Mouse (Mus musculus) midbrain, embryonic 15.5 days (tissue): Measurements from ENCODE around the gene 1810065E05Rik. TPM values are rescaled to one million over a fixed set of nuclear protein-coding genes. Genes with fewer than 3 reads are reported as not detected.

Experiments
- ATAC-seq: fragments of 200-750 bp; cut with Nextera tagmentation; replicated peaks from 2 replicates; pipeline ENCODE4 v1.8.0; 2017; ENCODE audit warnings: moderate TSS enrichment
- H3K27ac ChIP-seq: fragments of 300-500 bp; sonication (generic); 2 replicates; pipeline ENCODE4 v1.5.1; 2015; ENCODE audit warnings: mild to moderate bottlenecking, inconsistent platforms
- H3K27me3 ChIP-seq: fragments of 300-500 bp; sonication (generic); replicated peaks from 2 replicates; pipeline ENCODE4 v1.6.1; 2015; ENCODE audit warnings: inconsistent platforms
- H3K36me3 ChIP-seq: fragments of 300-500 bp; sonication (generic); replicated peaks from 2 replicates; pipeline ENCODE4 v1.6.1; 2015; ENCODE audit warnings: inconsistent platforms
- H3K4me1 ChIP-seq: fragments of 300-500 bp; sonication (generic); 2 replicates; pipeline ENCODE4 v1.6.1; 2015; ENCODE audit warnings: inconsistent platforms
- H3K4me2 ChIP-seq: fragments of 300-500 bp; sonication (generic); 2 replicates; pipeline ENCODE4 v1.6.1; 2015; ENCODE audit warnings: inconsistent platforms, mild to moderate bottlenecking, moderate library complexity
- H3K4me3 ChIP-seq: fragments of 300-500 bp; sonication (generic); 2 replicates; pipeline ENCODE4 v1.5.1; 2015; ENCODE audit warnings: mild to moderate bottlenecking, inconsistent platforms
- H3K9ac ChIP-seq: fragments of 300-500 bp; sonication (generic); 2 replicates; pipeline ENCODE4 v1.6.1; 2015; ENCODE audit warnings: mild to moderate bottlenecking, inconsistent platforms
- H3K9me3 ChIP-seq: fragments of 300-500 bp; sonication (generic); 2 replicates; pipeline ENCODE4 v1.6.1; 2016; ENCODE audit warnings: inconsistent platforms
- WGBS: fragments of 180-500 bp; shearing (Covaris S2); methylation state at CpG from one replicate; pipeline ENCODE4 v1.1.7; 2015; ENCODE audit warnings: mixed read lengths; 5-methylcytosine and 5-hydroxymethylcytosine counted together
- polyA plus RNA-seq: library from polyadenylated mRNA; unstranded; fragments of >200 nt; fragmentation: Nextera tagmentation; extraction: Ambion mirVana; gene quantifications from 2 replicates; pipeline ENCODE4 v1.2.1, GENCODE M21; 2015

1810065E05Rik gene
- polyA plus RNA-seq, 1 experiment from 2014 or later, result not detected

- no peaks in the 10 kb centered on the region for H3K9me3 ChIP-seq
- WGBS, result 75% methylated on average over 4 of the region's 4 CpGs
- H3K36me3 ChIP-seq, result no peaks in the 10 kb centered on the region
- no peaks in the 10 kb centered on the region for H3K27me3 ChIP-seq
- no peak overlapping the region for H3K4me2 ChIP-seq
- H3K9ac ChIP-seq, result no peak overlapping the region
- no peak overlapping the region for H3K27ac ChIP-seq
- ATAC-seq, result no peak
- H3K4me1 ChIP-seq, result no peaks in the 10 kb centered on the region
- no peak overlapping the region for H3K4me3 ChIP-seq
Observed at GRCm38 (mm10) chr11:58453592-58453991, 32.7 kb downstream of the 1810065E05Rik start.

- H3K36me3 ChIP-seq, result no peaks in the 10 kb centered on the region
- H3K27me3 ChIP-seq, result no peaks in the 10 kb centered on the region
- no peak within 1 kb of the TSS for H3K4me2 ChIP-seq
- H3K9ac ChIP-seq, result no peak within 1 kb of the TSS
- no peak within 1 kb of the TSS for H3K4me3 ChIP-seq
- H3K9me3 ChIP-seq, result no peaks in the 10 kb centered on the region
- ATAC-seq, result no peak
- no peaks in the 10 kb centered on the region for H3K4me1 ChIP-seq
- H3K27ac ChIP-seq, result no peak within 1 kb of the TSS
Observed at GRCm38 (mm10) chr11:58462170-58462569, 41.3 kb downstream of the 1810065E05Rik start, which contains the start of gene Olfr30. TSS of gene Olfr30 (minus strand) at chr11:58462270.

Other genes with a start within 250 kb of the 1810065E05Rik start
- gene Mrpl22, start 249.4 kb upstream of the 1810065E05Rik start, polyA plus RNA-seq, result 93.1 and 95.2 TPM in 2 replicates
- gene Igtp, start 221.6 kb upstream of the 1810065E05Rik start, polyA plus RNA-seq, result 1.3 and 1.9 TPM in 2 replicates
- 1.2 and 2.0 TPM in 2 replicates for gene Irgm2, start 221.5 kb upstream of the 1810065E05Rik start, polyA plus RNA-seq
- gene 4930438A08Rik, start 146.3 kb upstream of the 1810065E05Rik start, polyA plus RNA-seq, result not detected in 2 replicates
- 30.5 and 32.5 TPM in 2 replicates for gene Zfp692, start 114.0 kb upstream of the 1810065E05Rik start, polyA plus RNA-seq
- gene Zfp672, start 90.8 kb upstream of the 1810065E05Rik start, polyA plus RNA-seq, result 40.6 and 42.7 TPM in 2 replicates
- 53.4 and 55.8 TPM in 2 replicates for gene Sh3bp5l, start 90.4 kb upstream of the 1810065E05Rik start, polyA plus RNA-seq
- gene Lypd8, start 42.1 kb upstream of the 1810065E05Rik start, polyA plus RNA-seq, result 0.31 TPM in 1 of 2 replicates, not detected in the other
- gene Gm12253, start 11.4 kb downstream of the 1810065E05Rik start, polyA plus RNA-seq, result not detected in 2 replicates
- gene Lypd9, start 31.8 kb downstream of the 1810065E05Rik start, polyA plus RNA-seq, result not detected in 2 replicates
- gene Olfr30, start 41.2 kb downstream of the 1810065E05Rik start, polyA plus RNA-seq, result not detected in 2 replicates
- not detected in 2 replicates for gene Olfr332, start 71.4 kb downstream of the 1810065E05Rik start, polyA plus RNA-seq
- not detected in 2 replicates for gene Olfr331, start 81.5 kb downstream of the 1810065E05Rik start, polyA plus RNA-seq
- not detected in 2 replicates for gene Olfr330, start 113.7 kb downstream of the 1810065E05Rik start, polyA plus RNA-seq
- gene Olfr329-ps, start 125.3 kb downstream of the 1810065E05Rik start, polyA plus RNA-seq, result not detected in 2 replicates
- gene Olfr328, start 134.5 kb downstream of the 1810065E05Rik start, polyA plus RNA-seq, result 0.06 and 0.12 TPM in 2 replicates
- gene Olfr224, start 149.4 kb downstream of the 1810065E05Rik start, polyA plus RNA-seq, result not detected in 2 replicates
- not detected in 2 replicates for gene Olfr325, start 156.6 kb downstream of the 1810065E05Rik start, polyA plus RNA-seq
- not detected in 2 replicates for gene Olfr324, start 174.0 kb downstream of the 1810065E05Rik start, polyA plus RNA-seq
- gene 2210407C18Rik, start 195.0 kb downstream of the 1810065E05Rik start, polyA plus RNA-seq, result not detected in 2 replicates
- gene Olfr323, start 209.4 kb downstream of the 1810065E05Rik start, polyA plus RNA-seq, result not detected in 2 replicates
- 0.10 and 0.13 TPM in 2 replicates for gene Trim58, start 219.4 kb downstream of the 1810065E05Rik start, polyA plus RNA-seq
- 0.11 TPM in 1 of 2 replicates, not detected in the other for gene Olfr322, start 237.7 kb downstream of the 1810065E05Rik start, polyA plus RNA-seq